29 mouse cellular contexts compared by ENCODE assay signal in the genomic region with DNA sequence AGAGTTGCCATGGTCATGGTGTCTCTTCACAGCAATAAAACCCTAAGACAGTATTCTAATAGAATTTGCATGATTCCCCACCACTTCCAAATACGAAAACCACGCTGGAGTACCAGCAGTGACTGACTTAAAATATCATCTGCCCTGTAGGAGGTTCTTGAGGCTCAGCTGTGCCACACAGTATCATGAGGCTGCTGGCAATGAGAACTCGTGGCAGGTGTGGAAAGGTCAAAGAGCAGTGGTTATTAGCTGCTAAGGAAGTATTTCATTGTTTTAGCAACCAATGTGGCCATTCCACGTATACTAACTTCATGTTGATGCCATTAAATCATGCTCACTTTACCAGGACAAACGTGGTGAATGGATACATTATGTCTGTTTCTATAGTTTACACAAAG. TPM values are rescaled to one million over a fixed set of nuclear protein-coding genes. Genes with fewer than 3 reads are reported as not detected.
DNase-seq lines count a peak whose midpoint lies in the region; TF ChIP-seq lines count a peak whose summit lies in the region.
"Had no signal": no experiment of that assay in that cellular context is flagged by ENCODE, and none has a peak within 500 bp of the region (broad histone marks: within the 10 kb centered on the region; RNA-seq: fewer than 3 reads in every experiment).

No protein-coding gene starts in this region.

- peak; percentile 56 for DNase-seq in gastrocnemius, adult 2 months
- DNase-seq in gastrocnemius, postnatal 14 days: no peak
- DNase-seq in induced T-regulatory cell, adult 2 months (ENCODE audit: low read depth): peak; percentile 64
- DNase-seq in adrenal gland, postnatal 10 days: no peak
- DNase-seq in thymus, postnatal 36 days: no peak
- DNase-seq in thymus, adult 18-20 months: no peak
- DNase-seq: adrenal gland, adult 8-10 months; cerebellum, adult 11-12 months; cerebellum, postnatal 14 days; forebrain, postnatal 0 days; gastrocnemius, postnatal 25 days; heart, postnatal 36 days; kidney, adult 18-20 months; kidney, postnatal 36 days; layer of hippocampus, postnatal 36 days; liver, embryonic 13.5 days; right cerebral cortex, postnatal 25 days had no signal

- H3K36me3 ChIP-seq in myocyte (ENCODE audit: control insufficient read depth, insufficient read depth): no peaks in the 10 kb centered on the region
- H3K36me3 ChIP-seq: embryonic facial prominence, embryonic 10.5 days; embryonic facial prominence, embryonic 15.5 days; forebrain, embryonic 12.5 days; hindbrain, embryonic 13.5 days; limb, embryonic 10.5 days; limb, embryonic 15.5 days; liver, embryonic 13.5 days; midbrain, embryonic 12.5 days; neural tube, embryonic 15.5 days had no signal

- H3K27me3 ChIP-seq in myocyte (ENCODE audit: control insufficient read depth, insufficient read depth, insufficient read length): no peaks in the 10 kb centered on the region
- H3K27me3 ChIP-seq: embryonic facial prominence, embryonic 15.5 days; forebrain, embryonic 12.5 days; limb, embryonic 15.5 days; liver, embryonic 13.5 days; midbrain, embryonic 12.5 days; neural tube, embryonic 15.5 days had no signal

- H3K27ac ChIP-seq in gastrocnemius, adult 2 months: peak overlapping the region; percentile 9
- H3K27ac ChIP-seq in bone marrow, adult 2 months (ENCODE audit: control insufficient read depth, insufficient read depth, low read depth, low read length, poor library complexity): peak overlapping the region; percentile 45; the same call in 1 of the 2 replicates
- H3K27ac ChIP-seq: embryonic facial prominence, embryonic 10.5 days; embryonic facial prominence, embryonic 15.5 days; forebrain, embryonic 12.5 days; hindbrain, embryonic 13.5 days; layer of hippocampus, adult 2 months; limb, embryonic 15.5 days; liver, embryonic 13.5 days; midbrain, embryonic 12.5 days; neural tube, embryonic 15.5 days had no signal

- H3K4me3 ChIP-seq in gastrocnemius, adult 2 months: no peak overlapping the region
- H3K4me3 ChIP-seq in bone marrow, adult 2 months (replicated peaks; ENCODE audit: control insufficient read depth, low read depth, low read length): no peak overlapping the region
- no peak overlapping the region for H3K4me3 ChIP-seq in myocyte
- H3K4me3 ChIP-seq: embryonic facial prominence, embryonic 10.5 days; embryonic facial prominence, embryonic 15.5 days; forebrain, embryonic 12.5 days; hindbrain, embryonic 13.5 days; layer of hippocampus, adult 2 months; limb, embryonic 10.5 days; limb, embryonic 15.5 days; liver, embryonic 13.5 days; midbrain, embryonic 12.5 days; neural tube, embryonic 15.5 days had no signal

- H3K4me1 ChIP-seq in bone marrow, adult 2 months (ENCODE audit: control insufficient read depth, insufficient read depth, low read length): peaks cover 3% of the 10 kb centered on the region; the same call in 1 of the 2 replicates

- no peaks in the 10 kb centered on the region for H3K79me2 ChIP-seq in myocyte (ENCODE audit: control insufficient read depth, insufficient read depth)

- intact Hi-C loops in gastrocnemius, adult 2 months (cut with DNase I): no loop called here
- intact Hi-C loops in gastrocnemius, postnatal 14 days (cut with DNase I; ENCODE audit: low total_unique reads): no loop called here

- TF ChIP-seq POLR2A in bone marrow, adult 2 months (IDR thresholded peaks at IDR 0.05; ENCODE audit: borderline replicate concordance, control insufficient read depth, low read depth, low read length): no peak
- TF ChIP-seq POLR2A in myocyte (IDR thresholded peaks at IDR 0.05; ENCODE audit: insufficient read length, low read depth): no peak

- peak overlapping the region; percentile 24 for H3K4me2 ChIP-seq in myocyte (ENCODE audit: low read depth)
- H3K4me2 ChIP-seq: embryonic facial prominence, embryonic 15.5 days; forebrain, embryonic 12.5 days; heart, embryonic 11.5 days; hindbrain, embryonic 13.5 days; limb, embryonic 15.5 days; liver, embryonic 13.5 days; midbrain, embryonic 12.5 days; neural tube, embryonic 15.5 days had no signal

- no peak overlapping the region for H3ac ChIP-seq in myocyte (ENCODE audit: control insufficient read depth, insufficient read length)

- TF ChIP-seq CTCF in gastrocnemius, adult 2 months (IDR thresholded peaks at IDR 0.05): no peak
- TF ChIP-seq CTCF in bone marrow, adult 2 months (IDR thresholded peaks at IDR 0.05; ENCODE audit: control insufficient read depth, insufficient read depth, low read length): no peak

- 49% methylated on average over 5 of the region's 5 CpGs for WGBS in bone marrow, adult 2 months

TF ChIP-seq in myocyte, 11 proteins besides CTCF, POLR2A, EP300 and RAD21:
- TF ChIP-seq MYOG (IDR thresholded peaks at IDR 0.05; ENCODE audit: control insufficient read depth in 1 of 3, insufficient read depth in 1 of 3, insufficient read length in 2 of 3, low read depth in 2 of 3) (peak in 2 of 3 experiments; percentile 26 to 42), POLR2AphosphoS2 (IDR thresholded peaks at IDR 0.05; ENCODE audit: insufficient read length, low read depth) (no peak), MYOD1 (IDR thresholded peaks at IDR 0.05; ENCODE audit: control insufficient read depth in 1 of 3, insufficient read length in 2 of 3, low read depth in 2 of 3) (peak; percentile 2 to 88 (median 76)), E2F4 (IDR thresholded peaks at IDR 0.05; ENCODE audit: insufficient read depth) (no peak), USF1 (IDR thresholded peaks at IDR 0.05; ENCODE audit: low read depth) (no peak), TCF3 (IDR thresholded peaks at IDR 0.05; ENCODE audit: insufficient read length, low read depth) (no peak), REST (IDR thresholded peaks at IDR 0.05; ENCODE audit: insufficient read depth, insufficient read length) (no peak), MAX (IDR thresholded peaks at IDR 0.05; ENCODE audit: low read depth) (no peak), TCF12 (IDR thresholded peaks at IDR 0.05; ENCODE audit: insufficient read depth, poor library complexity, severe bottlenecking) (peak; percentile 47)
TF ChIP-seq in myocyte: peak in this region for 3.

RNA-seq across cellular contexts. Expression of gene Cd101, which starts 18.2 kb away (rescaled TPM):
- total RNA-seq in gastrocnemius, adult 2 months (2021): under 1 TPM; 0.06 to 0.13 TPM
- under 1 TPM; 0.39 to 0.55 TPM for total RNA-seq in gastrocnemius, postnatal 14 days (2021)
- 2.6 and 7.8 TPM in 2 replicates for polyA plus RNA-seq in bone marrow, adult 2 months (2011; ENCODE audit: insufficient read depth, insufficient read length, low replicate concordance, missing spikeins)
- not detected for polyA plus RNA-seq in myocyte (2012; fragmentation: generic; extraction: Trizol)
- under 1 TPM; 0.12 to 0.27 TPM for total RNA-seq in adrenal gland, postnatal 10 days (2021)
- polyA plus RNA-seq: embryonic facial prominence, embryonic 10.5 days; hindbrain, embryonic 13.5 days; midbrain, embryonic 12.5 days; neural tube, embryonic 15.5 days had no signal

RNA-seq across cellular contexts. Expression of gene Ttf2, which starts 41.7 kb away (rescaled TPM):
- 1 to 10 TPM; 2.5 to 3.1 TPM for total RNA-seq in gastrocnemius, adult 2 months (2021)
- 1 to 10 TPM; 4.5 to 4.8 TPM for total RNA-seq in gastrocnemius, postnatal 14 days (2021)
- polyA plus RNA-seq in bone marrow, adult 2 months (2011; ENCODE audit: insufficient read depth, insufficient read length, low replicate concordance, missing spikeins): 10.1 and 14.0 TPM in 2 replicates
- 5.2 TPM for polyA plus RNA-seq in myocyte (2012; fragmentation: generic; extraction: Trizol)
- 10 to 100 TPM in 1 of 2 experiments, 1 to 10 TPM in 1; 8.0 to 11.9 TPM for total RNA-seq in adrenal gland, postnatal 10 days (2021)

Comparison
In these comparisons a context has a peak if more than half of its experiments do, and no peak if none do; other contexts are left out.
1. DNase-seq: peak in gastrocnemius, adult 2 months (single experiment) and induced T-regulatory cell, adult 2 months (single experiment); none in gastrocnemius, postnatal 14 days (single experiment), adrenal gland, postnatal 10 days (single experiment), thymus, postnatal 36 days (0 of 2) and thymus, adult 18-20 months (0 of 2).